Mouse (Mus musculus) heart, embryonic 15.5 days (tissue): Measurements from ENCODE around the gene Tiam1. TPM values are rescaled to one million over a fixed set of nuclear protein-coding genes. Genes with fewer than 3 reads are reported as not detected.

ENCODE experiments used
- ATAC-seq: fragments of 200-750 bp; cut with Nextera tagmentation; replicated peaks from 2 replicates; pipeline ENCODE4 v1.8.0; 2017; ENCODE audit warnings: low read depth, moderate TSS enrichment; ENCODE audit not compliant: insufficient number of reproducible peaks, insufficient read depth, low FRiP score
- H3K27ac ChIP-seq: fragments of 300-500 bp; sonication (generic); 2 replicates; pipeline ENCODE4 v1.5.1; 2015; ENCODE audit warnings: mild to moderate bottlenecking, inconsistent platforms
- H3K27me3 ChIP-seq: fragments of 300-500 bp; sonication (generic); 2 replicates; pipeline ENCODE4 v1.6.1; 2015; ENCODE audit warnings: inconsistent platforms
- H3K36me3 ChIP-seq: fragments of 300-500 bp; sonication (generic); 2 replicates; pipeline ENCODE4 v1.6.1; 2015; ENCODE audit warnings: mild to moderate bottlenecking, inconsistent platforms
- H3K4me1 ChIP-seq: fragments of 300-500 bp; sonication (generic); replicated peaks from 2 replicates; pipeline ENCODE4 v1.6.1; 2015; ENCODE audit warnings: inconsistent platforms
- H3K4me2 ChIP-seq: fragments of 300-500 bp; sonication (generic); 2 replicates; pipeline ENCODE4 v1.6.1; 2015; ENCODE audit warnings: inconsistent platforms, mild to moderate bottlenecking, moderate library complexity
- H3K4me3 ChIP-seq: fragments of 300-500 bp; sonication (generic); 2 replicates; pipeline ENCODE4 v1.5.1; 2015; ENCODE audit warnings: mild to moderate bottlenecking, inconsistent platforms
- H3K9ac ChIP-seq: fragments of 300-500 bp; sonication (generic); 2 replicates; pipeline ENCODE4 v1.6.1; 2015; ENCODE audit warnings: mild to moderate bottlenecking, inconsistent platforms
- H3K9me3 ChIP-seq: fragments of 300-500 bp; sonication (generic); replicated peaks from 2 replicates; pipeline ENCODE4 v1.6.1; 2016; ENCODE audit warnings: inconsistent platforms
- WGBS: fragments of 180-500 bp; shearing (Covaris S2); methylation state at CpG from one replicate; pipeline ENCODE4 v1.1.7; 2015; ENCODE audit warnings: mixed read lengths; 5-methylcytosine and 5-hydroxymethylcytosine counted together
- polyA plus RNA-seq: library from polyadenylated mRNA; unstranded; fragments of >200 nt; fragmentation: Nextera tagmentation; extraction: Ambion mirVana; gene quantifications from 2 replicates; pipeline ENCODE4 v1.2.1, GENCODE M21; 2015

The Tiam1 gene
- polyA plus RNA-seq, 1 experiment from 2014 or later: 7.6 TPM

DNA sequence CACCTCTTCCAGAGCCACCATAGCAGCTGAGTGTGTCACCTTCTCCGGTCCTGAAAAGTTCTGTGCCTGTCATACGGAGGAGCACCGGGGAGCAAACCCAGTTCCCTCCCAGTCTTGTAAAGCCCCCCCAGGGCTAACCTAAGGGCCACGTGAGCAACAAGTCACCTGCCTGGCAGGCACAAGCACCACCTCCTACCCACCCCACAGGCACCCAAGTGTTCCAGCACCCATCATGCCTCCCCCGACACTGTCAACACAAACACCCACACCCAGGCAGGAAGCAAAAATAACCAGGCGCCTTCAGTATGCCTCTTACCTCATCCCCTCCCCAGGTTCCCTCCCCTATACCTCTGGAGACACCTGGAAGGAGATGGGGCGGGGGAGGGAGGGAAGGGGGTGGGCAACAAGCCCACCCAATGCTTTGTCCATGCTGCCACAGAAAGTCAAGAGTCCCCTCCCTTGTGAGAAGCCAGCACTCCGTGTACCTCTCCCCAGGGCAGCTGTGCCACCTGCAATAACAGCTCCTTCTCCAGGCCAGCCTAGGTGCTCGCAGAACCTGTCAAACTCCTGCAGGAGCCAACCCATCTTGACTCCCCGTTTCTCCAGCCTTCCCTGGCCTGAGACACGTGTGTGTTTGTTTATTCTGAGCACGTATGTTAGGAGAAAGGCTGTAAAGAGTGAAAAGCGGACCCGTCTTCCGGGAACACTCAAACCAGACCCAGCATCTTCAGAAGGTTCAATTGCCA, 38.7 kb downstream of the Tiam1 start:
- WGBS: 69% methylated on average over 14 of the region's 15 CpGs
- H3K4me2 ChIP-seq: no peak overlapping the region
- no peaks in the 10 kb centered on the region for H3K36me3 ChIP-seq
- no peak for ATAC-seq
- H3K4me1 ChIP-seq: 0 out of 2 replicates have a peak, but pooled peaks cover 6% of the 10 kb centered on the region
- H3K27me3 ChIP-seq: no peaks in the 10 kb centered on the region
- no peaks in the 10 kb centered on the region for H3K9me3 ChIP-seq
- no peak overlapping the region for H3K27ac ChIP-seq
- H3K9ac ChIP-seq: no peak overlapping the region
- no peak overlapping the region for H3K4me3 ChIP-seq

DNA sequence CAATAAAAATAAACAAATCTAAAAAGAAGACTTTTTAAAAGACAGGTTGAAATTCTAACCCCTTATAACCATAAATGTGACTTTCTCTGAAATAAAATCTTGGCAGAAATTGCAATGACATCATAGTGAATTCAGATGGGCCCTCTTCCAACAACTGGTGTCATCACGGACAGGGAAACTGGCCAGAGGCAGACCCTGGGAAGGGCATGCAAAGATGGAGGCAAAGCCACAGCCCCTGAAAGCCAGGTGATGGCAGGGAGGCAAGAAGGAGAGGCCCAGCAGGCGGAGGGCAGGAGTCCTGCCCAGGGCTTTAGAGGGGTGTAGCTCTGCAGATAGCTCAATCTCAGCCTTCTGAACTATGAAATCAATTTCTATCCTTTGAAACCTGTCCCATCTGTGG, 39.8 kb downstream of the Tiam1 start:
- Histone ChIP-seq H3K9ac (no peak overlapping the region), H3K27ac (no peak overlapping the region), H3K4me1 (0 out of 2 replicates have a peak, but pooled peaks cover 6% of the 10 kb centered on the region), H3K4me3 (no peak overlapping the region), H3K4me2 (no peak overlapping the region), H3K27me3 (no peaks in the 10 kb centered on the region), H3K36me3 (no peaks in the 10 kb centered on the region), H3K9me3 (no peaks in the 10 kb centered on the region)
- no peak for ATAC-seq
- WGBS: 74% methylated on average over 2 of the region's 2 CpGs

DNA sequence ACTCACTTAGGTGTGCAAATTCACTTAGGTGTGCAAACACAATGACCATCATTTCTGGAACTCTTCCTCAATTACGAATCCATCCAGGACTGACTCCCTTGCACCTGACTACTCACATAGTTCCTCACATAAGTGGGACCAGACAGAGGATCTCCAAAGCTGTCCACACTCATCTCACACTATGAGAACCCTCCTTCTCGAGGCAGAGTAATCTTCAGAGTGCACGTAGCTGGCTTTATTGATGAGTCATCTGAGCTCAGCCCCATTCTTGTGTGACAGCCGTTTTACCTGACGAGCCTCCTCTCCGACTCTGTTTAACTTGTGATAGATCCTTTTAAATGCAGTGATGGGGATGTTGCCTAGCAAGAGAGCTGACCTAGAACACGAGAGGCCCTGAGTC, 41.0 kb downstream of the Tiam1 start:
- no peak overlapping the region for H3K9ac ChIP-seq
- ATAC-seq: no peak
- WGBS: 56% methylated on average over 7 of the region's 7 CpGs
- no peak overlapping the region for H3K27ac ChIP-seq
- H3K4me2 ChIP-seq: no peak overlapping the region
- H3K27me3 ChIP-seq: no peaks in the 10 kb centered on the region
- H3K4me1 ChIP-seq: 0 out of 2 replicates have a peak, but pooled peaks cover 6% of the 10 kb centered on the region
- no peaks in the 10 kb centered on the region for H3K9me3 ChIP-seq
- no peaks in the 10 kb centered on the region for H3K36me3 ChIP-seq
- H3K4me3 ChIP-seq: no peak overlapping the region

DNA sequence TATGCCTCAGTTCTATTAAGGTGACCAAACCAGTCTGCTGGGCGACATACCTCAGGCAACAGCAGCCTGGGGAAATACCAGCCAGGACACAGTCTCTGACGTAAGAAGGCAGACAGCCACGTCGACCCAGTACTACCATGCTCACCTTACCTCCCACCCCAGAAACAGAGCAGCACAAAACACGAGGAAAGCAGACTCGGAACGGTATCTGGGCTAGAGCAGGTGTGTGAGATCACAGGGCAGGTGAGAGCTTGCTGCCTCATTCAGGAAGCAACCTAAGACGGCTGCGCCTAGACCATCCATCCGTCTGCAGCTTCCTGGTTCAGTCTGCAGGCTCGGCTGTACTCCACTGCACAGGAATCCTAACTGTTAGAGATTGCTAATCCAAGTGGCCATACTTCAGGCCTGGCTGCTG, 45.4 kb downstream of the Tiam1 start:
- WGBS: 81% methylated on average over 11 of the region's 11 CpGs
- Histone ChIP-seq H3K27me3 (no peaks in the 10 kb centered on the region), H3K4me3 (no peak overlapping the region), H3K27ac (no peak overlapping the region), H3K4me1 (0 out of 2 replicates have a peak, but pooled peaks cover 4% of the 10 kb centered on the region), H3K9me3 (no peaks in the 10 kb centered on the region), H3K9ac (no peak overlapping the region), H3K4me2 (no peak overlapping the region), H3K36me3 (no peaks in the 10 kb centered on the region)
- ATAC-seq: no peak

DNA sequence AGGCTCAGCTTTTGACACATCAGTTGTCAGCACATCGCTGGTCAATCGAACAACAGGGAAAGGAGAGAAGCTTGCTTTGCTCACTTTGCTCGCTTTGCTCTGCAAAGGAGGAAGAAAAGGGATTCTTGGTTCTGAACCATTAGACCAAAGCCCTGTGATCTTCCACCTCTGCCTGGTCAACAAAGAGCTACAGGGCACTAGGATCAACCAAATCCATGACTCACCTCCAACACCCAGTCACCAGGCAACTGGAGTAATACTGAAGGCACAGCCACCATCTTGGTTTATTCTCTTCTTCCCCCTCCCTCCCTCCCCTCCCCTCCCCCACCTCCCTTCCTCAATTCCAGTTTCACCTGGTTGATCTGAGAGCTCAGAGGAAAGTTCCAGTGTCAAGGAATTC, 45.8 kb downstream of the Tiam1 start:
- H3K4me3 ChIP-seq: no peak overlapping the region
- no peak for ATAC-seq
- 0 out of 2 replicates have a peak, but pooled peaks cover 4% of the 10 kb centered on the region for H3K4me1 ChIP-seq
- H3K9ac ChIP-seq: no peak overlapping the region
- 85% methylated on average over 3 of the region's 3 CpGs for WGBS
- no peaks in the 10 kb centered on the region for H3K36me3 ChIP-seq
- H3K4me2 ChIP-seq: no peak overlapping the region
- no peaks in the 10 kb centered on the region for H3K9me3 ChIP-seq
- no peaks in the 10 kb centered on the region for H3K27me3 ChIP-seq
- H3K27ac ChIP-seq: no peak overlapping the region

DNA sequence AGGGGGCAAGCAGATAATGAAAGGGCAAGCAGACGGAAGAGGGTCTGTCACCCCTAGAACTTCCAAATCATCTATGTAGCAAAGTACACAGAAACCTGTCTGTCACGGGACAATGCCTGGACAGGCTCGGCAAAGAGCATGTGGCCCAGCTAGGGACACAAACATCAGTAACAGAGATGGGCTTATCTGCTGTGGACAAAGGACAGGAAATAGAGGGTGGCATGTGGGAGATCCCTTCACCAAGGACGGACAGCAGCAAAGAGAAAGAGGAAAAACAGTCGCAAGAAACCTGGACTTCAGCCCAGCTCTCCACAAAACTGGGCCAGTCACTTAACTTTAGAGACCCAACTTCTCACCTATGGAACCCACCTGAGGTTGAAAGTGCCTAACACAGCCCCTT, 47.6 kb downstream of the Tiam1 start:
- no peak overlapping the region for H3K4me3 ChIP-seq
- H3K27me3 ChIP-seq: no peaks in the 10 kb centered on the region
- no peak overlapping the region for H3K4me2 ChIP-seq
- no peak for ATAC-seq
- peaks cover 9% of the 10 kb centered on the region for H3K4me1 ChIP-seq
- no peak overlapping the region for H3K9ac ChIP-seq
- WGBS: 51% methylated on average over 5 of the region's 5 CpGs
- H3K36me3 ChIP-seq: no peaks in the 10 kb centered on the region
- no peak overlapping the region for H3K27ac ChIP-seq
- no peaks in the 10 kb centered on the region for H3K9me3 ChIP-seq

DNA sequence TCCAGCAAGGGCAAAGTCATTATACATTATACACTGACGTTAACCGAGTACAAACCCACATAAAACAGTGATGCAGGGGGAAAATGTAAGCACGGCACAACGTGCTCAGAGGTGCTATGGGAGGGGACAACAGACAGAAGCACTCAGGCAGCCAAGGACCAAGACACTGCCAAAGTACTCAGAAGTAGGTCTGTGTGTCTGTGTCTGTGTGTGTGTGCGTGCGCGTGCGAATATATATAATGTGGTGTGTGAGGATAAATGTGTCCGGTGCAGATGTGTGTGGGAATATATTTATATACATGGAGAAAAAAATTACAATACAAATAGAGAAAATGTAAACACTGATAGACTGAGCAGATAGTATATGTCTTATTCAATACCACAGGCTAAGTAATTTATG, 50.6 kb downstream of the Tiam1 start:
- Histone ChIP-seq H3K4me1 (peaks cover 12% of the 10 kb centered on the region), H3K4me2 (no peak overlapping the region), H3K27ac (no peak overlapping the region), H3K27me3 (no peaks in the 10 kb centered on the region), H3K36me3 (no peaks in the 10 kb centered on the region), H3K9me3 (no peaks in the 10 kb centered on the region), H3K4me3 (no peak overlapping the region), H3K9ac (no peak overlapping the region)
- no peak for ATAC-seq
- 75% methylated on average over 9 of the region's 9 CpGs for WGBS

DNA sequence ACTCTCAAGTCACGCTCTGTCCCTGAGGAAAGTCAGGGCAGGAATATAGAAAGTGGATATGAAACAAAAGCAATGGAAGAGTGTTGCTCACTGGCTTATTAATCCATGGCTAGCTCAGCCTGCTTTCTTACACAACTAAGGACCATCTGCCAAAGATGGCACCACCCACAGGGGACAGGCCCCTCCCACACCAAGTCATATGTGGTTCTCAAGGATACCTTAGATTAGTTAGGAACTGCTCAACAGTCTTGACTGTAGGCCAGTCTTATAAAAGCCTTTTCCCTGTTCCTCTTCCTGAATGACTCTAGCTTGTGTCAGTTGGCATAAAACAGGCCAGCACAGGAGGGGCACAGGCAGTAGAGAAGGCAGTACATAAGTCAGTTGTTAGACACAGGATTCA, 51.7 kb downstream of the Tiam1 start:
- ATAC-seq: no peak
- Histone ChIP-seq H3K9ac (no peak overlapping the region), H3K4me3 (no peak overlapping the region), H3K27ac (no peak overlapping the region), H3K4me1 (peaks cover 12% of the 10 kb centered on the region), H3K36me3 (no peaks in the 10 kb centered on the region), H3K4me2 (no peak overlapping the region), H3K27me3 (no peaks in the 10 kb centered on the region), H3K9me3 (no peaks in the 10 kb centered on the region)
- 71% methylated on average over 1 of the region's 1 CpGs for WGBS

DNA sequence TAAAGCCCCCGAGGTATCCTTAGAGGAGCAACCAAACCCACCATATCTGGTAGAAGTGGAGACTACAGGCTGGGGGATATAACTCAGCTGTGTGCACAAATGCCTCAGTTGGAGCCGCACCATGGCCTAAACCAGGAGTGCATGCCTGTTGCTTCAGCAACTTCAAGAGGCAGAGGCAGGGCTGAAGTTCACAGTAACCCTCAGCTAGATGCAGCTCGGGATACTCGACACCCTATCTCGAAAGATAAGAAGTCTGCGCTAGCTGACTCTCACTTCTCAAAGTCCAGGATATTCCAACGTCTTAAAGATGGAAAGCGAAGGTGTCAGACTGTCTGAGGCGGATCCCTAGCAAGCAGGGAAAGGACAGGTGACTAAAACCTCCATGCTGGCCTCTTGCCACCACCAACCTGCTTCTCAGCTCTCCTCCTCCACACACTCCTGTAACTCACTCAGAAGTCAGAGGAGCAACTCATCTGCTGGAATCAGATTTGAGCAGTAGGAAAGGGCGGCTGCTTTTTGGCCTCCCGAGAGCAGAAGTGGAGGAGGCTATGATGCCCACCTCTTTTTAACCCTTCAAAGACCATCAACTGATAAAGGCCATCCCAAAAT, 52.4 kb downstream of the Tiam1 start:
- no peak overlapping the region for H3K27ac ChIP-seq
- H3K27me3 ChIP-seq: no peaks in the 10 kb centered on the region
- no peaks in the 10 kb centered on the region for H3K36me3 ChIP-seq
- H3K4me3 ChIP-seq: no peak overlapping the region
- H3K4me2 ChIP-seq: no peak overlapping the region
- H3K4me1 ChIP-seq: peaks cover 12% of the 10 kb centered on the region
- no peaks in the 10 kb centered on the region for H3K9me3 ChIP-seq
- no peak overlapping the region for H3K9ac ChIP-seq
- 28% methylated on average over 11 of the region's 11 CpGs for WGBS
- no peak for ATAC-seq

DNA sequence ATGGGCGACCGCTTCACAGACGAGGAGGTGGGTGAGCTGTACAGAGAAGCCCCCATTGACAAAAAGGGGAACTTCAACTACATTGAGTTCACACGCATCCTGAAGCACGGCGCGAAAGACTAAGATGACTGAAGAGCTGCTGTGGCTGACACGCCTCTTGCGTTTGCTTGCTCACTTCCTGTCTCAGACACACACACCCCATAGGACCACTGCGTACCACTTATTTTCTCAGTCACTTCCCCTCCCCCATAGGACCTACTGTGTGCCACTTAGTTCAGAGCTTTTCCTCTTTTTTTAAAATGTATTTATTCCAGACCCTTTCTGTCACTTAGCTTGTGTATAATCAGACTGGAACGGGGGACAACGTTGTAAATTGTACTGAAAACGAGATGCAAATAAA, 53.2 kb downstream of the Tiam1 start:
- Histone ChIP-seq H3K4me2 (no peak overlapping the region), H3K9ac (no peak overlapping the region), H3K4me1 (peaks cover 8% of the 10 kb centered on the region), H3K27ac (no peak overlapping the region), H3K9me3 (no peaks in the 10 kb centered on the region), H3K4me3 (no peak overlapping the region), H3K27me3 (no peaks in the 10 kb centered on the region), H3K36me3 (no peaks in the 10 kb centered on the region)
- 87% methylated on average over 13 of the region's 13 CpGs for WGBS
- ATAC-seq: no peak

DNA sequence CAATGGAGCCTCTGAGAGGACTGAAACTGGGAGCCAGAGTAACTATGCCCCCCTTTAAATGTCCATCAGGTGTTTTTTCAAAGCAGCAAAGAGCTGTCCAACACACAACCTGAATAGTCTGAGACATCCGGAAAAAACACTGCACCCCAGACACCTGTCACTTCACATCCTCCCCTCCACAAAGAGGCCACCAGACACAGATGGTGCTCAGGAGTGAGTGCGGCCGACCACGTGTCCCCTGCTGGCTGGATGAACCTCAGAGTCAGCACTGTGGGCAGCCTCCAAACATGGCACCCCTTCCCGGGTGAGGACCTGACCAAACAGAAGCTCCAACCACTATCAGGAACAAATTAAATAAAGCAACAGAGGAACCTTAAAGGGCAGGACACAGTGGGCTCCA, 56.3 kb downstream of the Tiam1 start:
- WGBS: 86% methylated on average over 5 of the region's 5 CpGs
- H3K9ac ChIP-seq: no peak overlapping the region

DNA sequence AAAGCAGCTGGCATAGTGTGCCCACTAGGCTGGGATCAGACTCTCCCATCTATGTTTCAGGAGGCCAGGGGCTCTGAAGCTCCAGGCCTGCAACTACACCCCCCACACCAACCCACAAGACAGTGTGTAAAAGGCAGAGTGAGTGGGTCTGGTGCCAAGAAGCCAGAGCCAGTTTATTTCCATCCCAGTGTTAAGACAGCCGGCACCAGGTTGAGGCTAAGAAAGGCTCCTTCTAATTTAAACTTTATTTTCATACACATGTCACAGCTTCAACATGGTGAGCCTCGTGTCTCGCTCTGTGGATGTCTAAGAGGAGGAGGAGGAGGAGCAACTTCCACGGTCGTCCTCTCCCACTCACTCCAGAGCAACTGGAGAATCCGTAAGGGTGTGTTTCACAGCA, 57.5 kb downstream of the Tiam1 start:
- no peak for ATAC-seq
- Histone ChIP-seq H3K27ac (no peak overlapping the region), H3K4me1 (peaks cover 4% of the 10 kb centered on the region), H3K9me3 (no peaks in the 10 kb centered on the region), H3K9ac (no peak overlapping the region), H3K36me3 (no peaks in the 10 kb centered on the region), H3K27me3 (no peaks in the 10 kb centered on the region), H3K4me2 (no peak overlapping the region), H3K4me3 (no peak overlapping the region)
- WGBS: 72% methylated on average over 6 of the region's 6 CpGs

More for the DNA sequence above, 56.3 kb downstream of the Tiam1 start:
- H3K4me2 ChIP-seq: no peak overlapping the region
- no peak overlapping the region for H3K27ac ChIP-seq
- ATAC-seq: no peak
- peaks cover 8% of the 10 kb centered on the region for H3K4me1 ChIP-seq
- H3K9me3 ChIP-seq: no peaks in the 10 kb centered on the region
- no peaks in the 10 kb centered on the region for H3K36me3 ChIP-seq
- H3K27me3 ChIP-seq: no peaks in the 10 kb centered on the region
- no peak overlapping the region for H3K4me3 ChIP-seq
